Mouse (Mus musculus) right cerebral cortex, postnatal 4 days (tissue): ENCODE data around the gene Rtn4rl1.

Source experiments
- DNase-seq: peaks from one replicate; pipeline ENCODE4 v3.0.0-alpha.2; 2022

Rtn4rl1 gene

GRCm38 (mm10) chr11:75254252-75254912, 60.8 kb downstream of the Rtn4rl1 start:
- DNase-seq, result no peak

GRCm38 (mm10) chr11:75255330-75255729, 61.7 kb downstream of the Rtn4rl1 start:
- no peak for DNase-seq

DNA sequence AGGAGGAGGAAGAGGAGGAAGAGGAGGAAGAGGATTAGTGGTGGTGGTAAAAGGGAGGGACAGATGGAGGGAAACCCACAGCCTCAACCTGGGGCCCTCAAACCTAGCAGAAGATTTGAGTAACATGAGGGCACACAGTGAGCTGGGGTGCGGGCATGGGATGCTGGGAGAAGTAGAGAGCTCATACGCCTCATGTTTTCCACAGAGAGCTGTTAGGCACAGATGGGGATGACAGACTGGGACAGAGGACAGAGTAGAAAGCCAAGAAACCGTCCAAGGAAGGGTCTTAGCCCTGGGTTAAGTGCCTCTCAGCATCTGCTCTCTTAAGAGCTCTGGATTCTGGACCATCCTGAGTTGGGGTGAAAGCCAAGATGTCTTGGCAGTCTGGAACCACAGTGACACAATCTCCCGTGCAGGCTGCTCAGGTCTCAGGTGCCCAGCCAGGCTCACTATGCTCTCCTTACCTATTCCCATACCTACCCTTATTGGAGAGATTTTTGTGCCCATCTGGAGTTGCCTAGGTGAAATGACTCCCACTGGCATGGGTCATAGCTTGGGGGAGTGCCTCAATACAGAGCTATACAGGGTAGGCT, 63.6 kb downstream of the Rtn4rl1 start:
- DNase-seq, result no peak

- no peak for DNase-seq
These were observed 65.8 kb downstream of the Rtn4rl1 start for GRCm38 (mm10) chr11:75259416-75259815.

- DNase-seq, result no peak
These were observed 66.5 kb downstream of the Rtn4rl1 start for GRCm38 (mm10) chr11:75259996-75260561.

GRCm38 (mm10) chr11:75261016-75261415, 67.4 kb downstream of the Rtn4rl1 start:
- DNase-seq, result no peak

GRCm38 (mm10) chr11:75261730-75262129, 68.1 kb downstream of the Rtn4rl1 start:
- no peak for DNase-seq

DNA sequence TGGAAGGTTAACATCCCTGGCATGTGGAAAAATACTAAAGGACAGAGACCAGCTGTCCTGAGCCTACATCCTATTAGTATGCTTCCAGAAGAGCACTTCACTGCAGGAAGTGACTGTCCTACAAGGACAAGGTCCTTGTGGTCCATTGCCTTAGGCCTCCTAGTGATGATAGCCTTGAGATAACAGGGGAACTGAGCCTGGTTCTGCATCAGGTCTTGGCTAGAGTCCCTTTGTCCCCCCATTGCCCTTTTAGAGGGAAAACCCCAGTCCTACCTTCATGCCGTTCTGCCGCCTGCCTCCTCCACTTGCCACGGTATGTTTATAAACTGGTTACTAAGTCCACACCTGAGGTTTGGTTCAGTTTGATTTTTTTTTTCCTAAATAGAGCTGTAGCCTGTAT, 68.6 kb downstream of the Rtn4rl1 start:
- no peak for DNase-seq

- no peak for DNase-seq
These were observed 69.2 kb downstream of the Rtn4rl1 start for GRCm38 (mm10) chr11:75262791-75263190.

GRCm38 (mm10) chr11:75263274-75263963, 69.8 kb downstream of the Rtn4rl1 start:
- no peak for DNase-seq

- DNase-seq, result no peak
These were observed 70.4 kb downstream of the Rtn4rl1 start for GRCm38 (mm10) chr11:75263964-75264312.

- no peak for DNase-seq
These were observed 71.0 kb downstream of the Rtn4rl1 start for GRCm38 (mm10) chr11:75264550-75264949.

DNA sequence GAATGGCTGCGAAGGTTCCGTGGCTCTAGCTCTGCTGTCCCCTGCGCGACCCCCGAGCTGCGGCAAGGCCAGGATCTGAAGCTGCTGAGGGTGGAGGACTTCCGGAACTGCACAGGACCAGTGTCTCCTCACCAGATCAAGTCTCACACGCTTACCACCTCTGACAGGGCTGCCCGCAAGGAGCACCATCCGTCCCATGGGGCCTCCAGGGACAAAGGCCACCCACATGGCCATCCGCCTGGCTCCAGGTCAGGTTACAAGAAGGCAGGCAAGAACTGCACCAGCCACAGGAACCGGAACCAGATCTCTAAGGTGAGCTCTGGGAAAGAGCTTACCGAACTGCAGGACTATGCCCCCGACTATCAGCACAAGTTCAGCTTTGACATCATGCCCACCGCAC, 72.0 kb downstream of the Rtn4rl1 start:
- no peak for DNase-seq

GRCm38 (mm10) chr11:75267826-75268281, 74.3 kb downstream of the Rtn4rl1 start:
- no peak for DNase-seq

GRCm38 (mm10) chr11:75268492-75268891, 74.9 kb downstream of the Rtn4rl1 start:
- DNase-seq, result no peak

DNA sequence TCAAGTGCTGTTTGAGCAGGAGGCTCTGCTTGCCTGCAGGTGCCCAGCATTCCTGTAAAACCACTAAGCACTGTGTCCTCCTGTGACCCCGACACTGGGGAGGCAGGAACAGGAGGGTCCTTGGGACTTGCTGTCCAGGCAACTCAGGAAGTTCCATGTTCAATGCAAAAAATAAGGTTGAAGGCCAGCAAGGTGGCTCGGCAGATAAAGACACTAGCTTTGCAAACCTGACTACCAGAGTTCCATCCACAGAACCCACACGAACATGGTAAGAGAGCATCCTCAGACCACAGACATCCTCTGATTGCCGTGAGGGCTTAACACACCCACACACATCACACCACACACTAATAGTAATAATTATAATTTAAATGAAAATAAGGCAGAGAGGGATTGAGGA, 75.6 kb downstream of the Rtn4rl1 start:
- no peak for DNase-seq

GRCm38 (mm10) chr11:75270276-75270984, 76.8 kb downstream of the Rtn4rl1 start:
- DNase-seq, result no peak

GRCm38 (mm10) chr11:75270985-75271434, 77.4 kb downstream of the Rtn4rl1 start:
- DNase-seq, result peak; percentile 51

- DNase-seq, result no peak
These were observed 79.9 kb downstream of the Rtn4rl1 start for GRCm38 (mm10) chr11:75273466-75273865.

DNA sequence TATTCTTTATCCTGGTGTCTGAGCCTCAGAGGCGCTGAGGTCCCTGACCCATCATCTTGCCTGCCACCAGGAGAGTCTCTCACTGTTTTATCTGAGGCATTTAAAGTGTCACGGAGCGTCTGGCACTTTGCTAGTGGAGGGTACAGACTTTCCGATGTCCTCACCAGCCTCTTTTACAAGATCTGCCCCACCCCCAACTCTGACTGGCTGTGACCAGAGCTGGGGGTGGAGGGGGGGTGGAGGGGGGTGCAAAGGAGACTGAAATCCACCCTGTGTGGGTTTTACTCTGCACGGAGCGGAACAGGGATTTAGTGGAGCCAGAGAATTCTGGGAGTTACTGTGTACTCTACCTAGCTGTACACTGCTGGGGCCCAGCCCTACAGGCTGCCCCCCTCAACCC, 81.5 kb downstream of the Rtn4rl1 start:
- no peak for DNase-seq

DNA sequence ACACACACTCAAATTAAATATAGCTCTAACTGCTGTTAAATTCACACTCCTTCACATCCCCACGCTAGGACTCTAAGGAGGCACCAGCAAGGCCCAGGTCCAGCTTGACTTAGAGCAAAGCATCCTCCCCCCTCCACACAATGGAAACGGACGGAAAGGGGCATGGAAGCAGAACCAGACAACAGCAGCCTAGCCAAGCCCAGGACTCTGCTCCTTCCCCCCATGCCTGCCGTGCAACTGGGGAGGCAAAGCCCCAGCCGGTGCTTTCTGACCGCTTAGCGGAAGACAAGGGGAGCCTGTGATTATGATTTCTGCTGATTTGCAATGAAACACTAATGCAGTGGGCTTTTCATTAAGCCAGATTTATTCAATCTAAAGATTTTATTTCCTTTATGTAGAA, 84.5 kb downstream of the Rtn4rl1 start:
- DNase-seq, result no peak

GRCm38 (mm10) chr11:75279013-75279341, 85.4 kb downstream of the Rtn4rl1 start:
- no peak for DNase-seq

DNA sequence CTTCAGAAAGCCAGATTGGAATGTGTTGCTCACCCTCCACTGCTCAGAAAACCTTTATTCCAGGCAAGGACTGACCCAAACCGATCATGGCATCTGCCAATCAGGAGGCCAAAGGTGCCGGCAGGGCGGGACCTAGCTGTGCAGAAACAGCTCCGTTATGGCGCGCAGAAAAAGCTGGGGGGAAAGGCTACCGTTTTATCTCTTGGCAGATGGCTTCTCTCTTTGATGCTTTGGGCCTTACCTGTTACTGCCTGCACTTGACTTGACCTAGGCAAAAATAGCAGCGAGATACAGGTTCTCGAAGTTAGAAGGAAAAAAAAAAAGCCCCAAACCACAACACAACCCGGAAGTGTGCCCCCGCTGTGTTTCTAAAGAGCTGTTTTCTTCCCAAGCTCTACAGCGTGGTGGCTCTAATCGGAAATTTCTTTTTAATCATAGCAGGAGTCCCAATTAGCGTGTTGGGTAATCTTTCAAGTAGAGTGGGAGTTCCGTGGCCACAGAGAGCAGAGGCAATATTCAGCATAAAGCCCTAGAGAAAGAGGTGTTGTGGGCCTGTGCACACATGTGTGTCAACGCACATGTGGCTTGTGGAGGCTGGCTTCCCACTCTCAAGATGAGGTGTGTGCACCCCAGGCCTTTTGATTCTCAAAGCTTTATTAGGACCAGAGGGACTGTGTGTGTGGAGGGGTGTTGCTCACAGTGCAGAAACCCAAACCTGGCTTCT, 85.9 kb downstream of the Rtn4rl1 start:
- DNase-seq, result no peak
